In the genomic region with DNA sequence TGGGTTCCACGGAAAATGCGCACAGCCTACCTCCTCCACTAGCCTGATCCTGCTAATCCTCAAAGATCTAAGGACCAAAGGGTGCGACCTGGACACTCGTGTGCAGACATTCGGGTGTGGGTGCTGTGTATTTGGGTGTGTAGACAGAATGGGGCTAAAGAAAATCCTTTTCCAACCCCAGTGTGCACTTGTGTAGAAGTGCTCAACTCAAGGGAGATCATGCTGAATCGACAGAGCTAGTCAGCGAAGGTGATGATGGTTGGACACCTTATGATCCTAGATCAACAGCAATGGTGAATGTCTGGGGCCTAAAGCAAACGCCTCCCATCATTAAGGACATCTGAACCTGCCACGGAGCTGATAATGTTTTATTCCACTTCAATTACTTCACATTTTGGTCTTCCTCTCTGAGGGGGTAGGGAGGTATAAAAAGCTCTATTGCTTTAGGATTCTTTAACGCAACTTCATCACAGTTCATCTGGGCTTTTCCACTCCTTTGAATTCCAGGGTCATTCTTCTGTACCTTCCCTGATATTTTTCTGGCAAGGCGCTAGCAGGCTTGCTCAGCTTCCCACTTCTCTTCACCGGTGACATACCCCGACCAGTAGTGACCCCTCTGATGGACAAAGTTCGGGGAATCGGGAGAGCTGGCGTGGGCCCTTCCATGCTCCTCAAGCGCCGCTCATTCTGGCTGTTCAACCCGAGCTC, we compare ENCODE assay signal across 8 mouse cellular contexts. TPM values are rescaled to one million over a fixed set of nuclear protein-coding genes. Genes with fewer than 3 reads are reported as not detected.
DNase-seq lines count a peak whose midpoint lies in the region; ATAC-seq and TF ChIP-seq lines count a peak whose summit lies in the region.

No protein-coding gene starts in this region.

- WGBS in kidney, embryonic 15.5 days, result 20% methylated on average over 19 of the region's 19 CpGs
- WGBS in hindbrain, embryonic 13.5 days, result 22% methylated on average over 19 of the region's 19 CpGs
- 18% methylated on average over 19 of the region's 19 CpGs for WGBS in midbrain, embryonic 15.5 days

- H3K9me3 ChIP-seq in kidney, embryonic 15.5 days (replicated peaks), result no peaks in the 10 kb centered on the region
- H3K9me3 ChIP-seq in hindbrain, embryonic 13.5 days, result no peaks in the 10 kb centered on the region
- H3K9me3 ChIP-seq in midbrain, embryonic 15.5 days, result no peaks in the 10 kb centered on the region

- no peak for ATAC-seq in kidney, embryonic 15.5 days (replicated peaks; ENCODE audit: low FRiP score)
- ATAC-seq in hindbrain, embryonic 13.5 days (ENCODE audit: low FRiP score), result no peak
- no peak for ATAC-seq in midbrain, embryonic 15.5 days (replicated peaks)
- no peak for ATAC-seq in erythroid progenitor cell, adult 5-6 weeks (replicated peaks; ENCODE audit: low FRiP score, poor library complexity, severe bottlenecking)
- ATAC-seq in inflammation-experienced regulatory T-cells, adult 6 months, result no peak

- H3K27ac ChIP-seq in kidney, embryonic 15.5 days, result peak overlapping the region; percentile 96
- H3K27ac ChIP-seq in hindbrain, embryonic 13.5 days, result peak overlapping the region; percentile 95
- peak overlapping the region; percentile 93 for H3K27ac ChIP-seq in midbrain, embryonic 15.5 days

- DNase-seq in kidney, postnatal 36 days, result no peak
- peak; percentile 20 for DNase-seq in brain, embryonic 14.5 days (ENCODE audit: low read depth)
- DNase-seq in left cerebral cortex, postnatal 4 days, result no peak

- peak overlapping the region; percentile 74 for H3K4me3 ChIP-seq in kidney, embryonic 15.5 days (replicated peaks)
- peak overlapping the region; percentile 71 for H3K4me3 ChIP-seq in hindbrain, embryonic 13.5 days
- peak overlapping the region; percentile 72 for H3K4me3 ChIP-seq in midbrain, embryonic 15.5 days

- TF ChIP-seq CTCF in brain, embryonic 14.5 days (IDR thresholded peaks at IDR 0.05; ENCODE audit: borderline replicate concordance, extremely low read depth, insufficient read depth, insufficient read length), result no peak

- H3K27me3 ChIP-seq in kidney, embryonic 15.5 days, result peaks cover 12% of the 10 kb centered on the region; the same call in 1 of the 2 replicates
- H3K27me3 ChIP-seq in hindbrain, embryonic 13.5 days, result no peaks in the 10 kb centered on the region
- H3K27me3 ChIP-seq in midbrain, embryonic 15.5 days (replicated peaks), result no peaks in the 10 kb centered on the region

- no peak for TF ChIP-seq POLR2A in brain, embryonic 14.5 days (IDR thresholded peaks at IDR 0.05; ENCODE audit: borderline replicate concordance, extremely low read depth, insufficient read depth, insufficient read length, poor library complexity, severe bottlenecking)

- peak overlapping the region; percentile 78 for H3K9ac ChIP-seq in kidney, embryonic 15.5 days
- peak overlapping the region; percentile 88 for H3K9ac ChIP-seq in hindbrain, embryonic 13.5 days
- H3K9ac ChIP-seq in midbrain, embryonic 15.5 days, result peak overlapping the region; percentile 74

- peaks cover 18% of the 10 kb centered on the region for H3K4me1 ChIP-seq in kidney, embryonic 15.5 days
- peaks cover 31% of the 10 kb centered on the region for H3K4me1 ChIP-seq in hindbrain, embryonic 13.5 days (replicated peaks)
- H3K4me1 ChIP-seq in midbrain, embryonic 15.5 days, result peaks cover 25% of the 10 kb centered on the region

- no peaks in the 10 kb centered on the region for H3K36me3 ChIP-seq in kidney, embryonic 15.5 days
- no peaks in the 10 kb centered on the region for H3K36me3 ChIP-seq in hindbrain, embryonic 13.5 days
- no peaks in the 10 kb centered on the region for H3K36me3 ChIP-seq in midbrain, embryonic 15.5 days (replicated peaks)

- intact Hi-C loops in left cerebral cortex, postnatal 4 days (cut with DNase I), result loop anchor here (10.0 kb wide), 1 partner anchor 202 kb away; no protein-coding TSS in a partner anchor

- H3K4me2 ChIP-seq in kidney, embryonic 15.5 days, result peak overlapping the region; percentile 93
- peak overlapping the region; percentile 86 for H3K4me2 ChIP-seq in hindbrain, embryonic 13.5 days
- H3K4me2 ChIP-seq in midbrain, embryonic 15.5 days, result peak overlapping the region; percentile 93

RNA-seq across cellular contexts. Expression of a gene that starts 1.3 kb away (rescaled TPM):
- polyA plus RNA-seq in kidney, embryonic 15.5 days (2015; fragmentation: Nextera tagmentation; extraction: Ambion mirVana), result 1.3 and 2.4 TPM in 2 replicates
- polyA plus RNA-seq in brain, embryonic 14.5 days (2012; rRNA removed), result 0.93 and 1.0 TPM in 2 replicates
- polyA plus RNA-seq in hindbrain, embryonic 13.5 days (2015; fragmentation: Nextera tagmentation; extraction: Ambion mirVana), result 1.3 TPM in 2 replicates
- polyA plus RNA-seq in midbrain, embryonic 15.5 days (2015; fragmentation: Nextera tagmentation; extraction: Ambion mirVana), result 0.84 and 1.2 TPM in 2 replicates
- 1.1 TPM in 1 of 2 replicates, not detected in the other for total RNA-seq in erythroid progenitor cell, adult 5-6 weeks (2015; ENCODE audit: low replicate concordance)
- total RNA-seq in erythroid progenitor cell, adult 5-6 weeks (2017; ENCODE audit: low replicate concordance), result 0.64 and 0.68 TPM in 2 replicates
- under 1 TPM in 1 of 2 experiments, not detected in 1; 0.28 TPM for total RNA-seq in left cerebral cortex, postnatal 4 days (2021)
- polyA plus RNA-seq in inflammation-experienced regulatory T-cells, adult 6 months (2017; shearing (Covaris generic)), result under 1 TPM in 2 of 3 experiments, not detected in 1; 0.35 to 0.66 TPM

RNA-seq across cellular contexts. Expression of a gene that starts 19.7 kb away (rescaled TPM):
- 5.8 and 6.3 TPM in 2 replicates for polyA plus RNA-seq in kidney, embryonic 15.5 days (2015; fragmentation: Nextera tagmentation; extraction: Ambion mirVana)
- polyA plus RNA-seq in brain, embryonic 14.5 days (2012; rRNA removed), result 7.0 and 10.0 TPM in 2 replicates
- polyA plus RNA-seq in hindbrain, embryonic 13.5 days (2015; fragmentation: Nextera tagmentation; extraction: Ambion mirVana), result 4.7 and 5.2 TPM in 2 replicates
- 4.9 and 5.2 TPM in 2 replicates for polyA plus RNA-seq in midbrain, embryonic 15.5 days (2015; fragmentation: Nextera tagmentation; extraction: Ambion mirVana)
- 3.6 and 7.1 TPM in 2 replicates for total RNA-seq in erythroid progenitor cell, adult 5-6 weeks (2015; ENCODE audit: low replicate concordance)
- total RNA-seq in erythroid progenitor cell, adult 5-6 weeks (2017; ENCODE audit: low replicate concordance), result 1.5 and 3.1 TPM in 2 replicates
- total RNA-seq in left cerebral cortex, postnatal 4 days (2021), result 1 to 10 TPM; 3.4 to 4.2 TPM
- polyA plus RNA-seq in inflammation-experienced regulatory T-cells, adult 6 months (2017; shearing (Covaris generic)), result 10 to 100 TPM; 12.4 to 22.0 (median 15.7) TPM
